Mouse (Mus musculus): Measurements from ENCODE around the gene Grpel1. TPM values are rescaled to one million over a fixed set of nuclear protein-coding genes. Genes with fewer than 3 reads are reported as not detected.

Grpel1 gene
- total and polyA plus RNA-seq, 3 experiments = 29.8 to 64.3 (median 52.1) TPM

- H3K27ac ChIP-seq = no peak overlapping the region
- no peak overlapping the region for H3K9ac ChIP-seq (ENCODE audit: low read depth, low read length)
- no peaks in the 10 kb centered on the region for H3K27me3 ChIP-seq (ENCODE audit: control insufficient read depth, insufficient read depth, low read length)
- intact Hi-C loops (cut with DNase I) = no loop called here
- no peaks in the 10 kb centered on the region for H3K36me3 ChIP-seq (ENCODE audit: control insufficient read depth, insufficient read depth, low read length)
- WGBS = 64% methylated on average over 3 of the region's 3 CpGs
- DNase-seq = no peak
- H3K4me1 ChIP-seq (ENCODE audit: control insufficient read depth, insufficient read depth, low read length) = no peaks in the 10 kb centered on the region
- no peak overlapping the region for H3K4me3 ChIP-seq
- H3K79me2 ChIP-seq (replicated peaks; ENCODE audit: control insufficient read depth, insufficient read depth, low read length) = no peaks in the 10 kb centered on the region
- no peak for TF ChIP-seq CTCF (IDR thresholded peaks at IDR 0.05)
- no peak for TF ChIP-seq POLR2A (IDR thresholded peaks at IDR 0.05; ENCODE audit: insufficient read depth, low read depth, low read length)
Observed at GRCm38 (mm10) chr5:36429551-36429950, 35.2 kb upstream of the Grpel1 start.

- no peak for DNase-seq
- no peaks in the 10 kb centered on the region for H3K36me3 ChIP-seq (ENCODE audit: control insufficient read depth, insufficient read depth, low read length)
- TF ChIP-seq CTCF (IDR thresholded peaks at IDR 0.05) = no peak
- no peak for TF ChIP-seq POLR2A (IDR thresholded peaks at IDR 0.05; ENCODE audit: insufficient read depth, low read depth, low read length)
- TF ChIP-seq EP300 (IDR thresholded peaks at IDR 0.05; ENCODE audit: insufficient read depth, low read depth, low read length) = no peak
- no peaks in the 10 kb centered on the region for H3K27me3 ChIP-seq (ENCODE audit: control insufficient read depth, insufficient read depth, low read length)
- 70% methylated on average over 2 of the region's 2 CpGs for WGBS
- H3K4me1 ChIP-seq (ENCODE audit: control insufficient read depth, insufficient read depth, low read length) = no peaks in the 10 kb centered on the region
- H3K4me3 ChIP-seq = no peak overlapping the region
- H3K9ac ChIP-seq (ENCODE audit: low read depth, low read length) = no peak overlapping the region
- no peak overlapping the region for H3K27ac ChIP-seq
- intact Hi-C loops (cut with DNase I) = no loop called here
- no peaks in the 10 kb centered on the region for H3K79me2 ChIP-seq (replicated peaks; ENCODE audit: control insufficient read depth, insufficient read depth, low read length)
Observed at GRCm38 (mm10) chr5:36431711-36432110, 33.1 kb upstream of the Grpel1 start.

- intact Hi-C loops (cut with DNase I) = no loop called here
- Histone ChIP-seq H3K36me3 (ENCODE audit: control insufficient read depth, insufficient read depth, low read length) (no peaks in the 10 kb centered on the region), H3K4me3 (no peak overlapping the region), H3K27ac (no peak overlapping the region), H3K79me2 (replicated peaks; ENCODE audit: control insufficient read depth, insufficient read depth, low read length) (no peaks in the 10 kb centered on the region), H3K9ac (ENCODE audit: low read depth, low read length) (no peak overlapping the region), H3K4me1 (ENCODE audit: control insufficient read depth, insufficient read depth, low read length) (no peaks in the 10 kb centered on the region), H3K27me3 (ENCODE audit: control insufficient read depth, insufficient read depth, low read length) (no peaks in the 10 kb centered on the region; the same call in 1 of the 2 replicates)
- DNase-seq = no peak
- TF ChIP-seq EP300 (IDR thresholded peaks at IDR 0.05; ENCODE audit: insufficient read depth, low read depth, low read length) (no peak), CTCF (IDR thresholded peaks at IDR 0.05) (no peak), POLR2A (IDR thresholded peaks at IDR 0.05; ENCODE audit: insufficient read depth, low read depth, low read length) (no peak)
- WGBS = 80% methylated on average over 9 of the region's 9 CpGs
Observed at GRCm38 (mm10) chr5:36434398-36434967, 30.3 kb upstream of the Grpel1 start.

GRCm38 (mm10) chr5:36436858-36437257 is 27.9 kb upstream of the Grpel1 start:
- H3K4me1 ChIP-seq (ENCODE audit: control insufficient read depth, insufficient read depth, low read length) = no peaks in the 10 kb centered on the region
- no peak for DNase-seq
- intact Hi-C loops (cut with DNase I) = no loop called here
- no peaks in the 10 kb centered on the region for H3K79me2 ChIP-seq (replicated peaks; ENCODE audit: control insufficient read depth, insufficient read depth, low read length)
- H3K27me3 ChIP-seq (ENCODE audit: control insufficient read depth, insufficient read depth, low read length) = no peaks in the 10 kb centered on the region; the same call in 1 of the 2 replicates
- 58% methylated on average over 4 of the region's 4 CpGs for WGBS
- H3K36me3 ChIP-seq (ENCODE audit: control insufficient read depth, insufficient read depth, low read length) = no peaks in the 10 kb centered on the region
- H3K27ac ChIP-seq = no peak overlapping the region
- no peak overlapping the region for H3K9ac ChIP-seq (ENCODE audit: low read depth, low read length)
- TF ChIP-seq EP300 (IDR thresholded peaks at IDR 0.05; ENCODE audit: insufficient read depth, low read depth, low read length) = no peak
- TF ChIP-seq POLR2A (IDR thresholded peaks at IDR 0.05; ENCODE audit: insufficient read depth, low read depth, low read length) = no peak
- no peak overlapping the region for H3K4me3 ChIP-seq

- no peaks in the 10 kb centered on the region for H3K4me1 ChIP-seq (ENCODE audit: control insufficient read depth, insufficient read depth, low read length)
- TF ChIP-seq POLR2A (IDR thresholded peaks at IDR 0.05; ENCODE audit: insufficient read depth, low read depth, low read length) (no peak), EP300 (IDR thresholded peaks at IDR 0.05; ENCODE audit: insufficient read depth, low read depth, low read length) (no peak), CTCF (IDR thresholded peaks at IDR 0.05) (no peak)
- no peak overlapping the region for H3K9ac ChIP-seq (ENCODE audit: low read depth, low read length)
- DNase-seq = no peak
- WGBS = 59% methylated on average over 3 of the region's 3 CpGs
- H3K79me2 ChIP-seq (replicated peaks; ENCODE audit: control insufficient read depth, insufficient read depth, low read length) = no peaks in the 10 kb centered on the region
- no peaks in the 10 kb centered on the region; the same call in 1 of the 2 replicates for H3K27me3 ChIP-seq (ENCODE audit: control insufficient read depth, insufficient read depth, low read length)
- no peaks in the 10 kb centered on the region for H3K36me3 ChIP-seq (ENCODE audit: control insufficient read depth, insufficient read depth, low read length)
- H3K4me3 ChIP-seq = no peak overlapping the region
- intact Hi-C loops (cut with DNase I) = no loop called here
- H3K27ac ChIP-seq = no peak overlapping the region
Observed at GRCm38 (mm10) chr5:36440741-36441140, 24.1 kb upstream of the Grpel1 start.

GRCm38 (mm10) chr5:36444611-36445010 is 20.2 kb upstream of the Grpel1 start:
- H3K27me3 ChIP-seq (ENCODE audit: control insufficient read depth, insufficient read depth, low read length) = no peaks in the 10 kb centered on the region
- no peak overlapping the region for H3K4me3 ChIP-seq
- 62% methylated on average over 4 of the region's 4 CpGs for WGBS
- TF ChIP-seq EP300 (IDR thresholded peaks at IDR 0.05; ENCODE audit: insufficient read depth, low read depth, low read length) (no peak), CTCF (IDR thresholded peaks at IDR 0.05) (no peak), POLR2A (IDR thresholded peaks at IDR 0.05; ENCODE audit: insufficient read depth, low read depth, low read length) (no peak)
- H3K36me3 ChIP-seq (ENCODE audit: control insufficient read depth, insufficient read depth, low read length) = no peaks in the 10 kb centered on the region
- no peaks in the 10 kb centered on the region for H3K79me2 ChIP-seq (replicated peaks; ENCODE audit: control insufficient read depth, insufficient read depth, low read length)
- DNase-seq = no peak
- intact Hi-C loops (cut with DNase I) = no loop called here
- H3K4me1 ChIP-seq (ENCODE audit: control insufficient read depth, insufficient read depth, low read length) = no peaks in the 10 kb centered on the region
- no peak overlapping the region for H3K27ac ChIP-seq
- no peak overlapping the region for H3K9ac ChIP-seq (ENCODE audit: low read depth, low read length)
